Mouse (Mus musculus): ENCODE results near the gene Cox6b2. TPM values are rescaled to one million over a fixed set of nuclear protein-coding genes. Genes with fewer than 3 reads are reported as not detected.

Cox6b2 gene
- polyA plus RNA-seq, 1 experiment from 2014 or later: 35.6 TPM

DNA sequence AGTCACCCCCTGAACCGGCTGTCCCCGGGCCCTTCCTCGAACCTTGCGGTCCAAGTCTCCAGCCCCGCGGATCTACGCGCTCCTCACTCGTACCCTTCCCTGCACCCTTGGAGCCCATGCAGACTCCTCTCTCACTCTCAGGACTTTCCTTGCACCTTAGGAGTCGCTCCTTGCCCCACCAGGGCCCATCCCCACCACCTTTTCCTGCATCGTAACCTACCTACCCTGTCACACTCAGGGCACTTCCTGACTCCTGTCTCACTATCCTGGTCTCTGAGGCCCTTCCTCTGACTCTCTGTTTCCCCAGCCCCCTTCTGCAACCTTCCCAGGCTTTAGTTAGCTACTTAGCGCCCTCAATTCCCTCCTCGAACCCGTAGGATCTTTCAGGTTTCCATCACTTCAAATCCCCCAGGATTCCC lies 12.6 kb downstream of the Cox6b2 start:
- peaks cover 28% of the 10 kb centered on the region for H3K4me1 ChIP-seq (replicated peaks)
- peak overlapping the region; percentile 76 for H3K9ac ChIP-seq
- peaks cover 9% of the 10 kb centered on the region; the same call in 1 of the 2 replicates for H3K36me3 ChIP-seq
- peak; percentile 4 for ATAC-seq (replicated peaks; ENCODE audit: insufficient number of reproducible peaks, insufficient read depth, low FRiP score, low read depth)
- H3K4me2 ChIP-seq: peak overlapping the region; percentile 80
- no peaks in the 10 kb centered on the region for H3K27me3 ChIP-seq
- under 1% methylated on average over 14 of the region's 14 CpGs for WGBS
- H3K27ac ChIP-seq: peak overlapping the region; percentile 89
- H3K4me3 ChIP-seq: peak overlapping the region; percentile 68
- no peaks in the 10 kb centered on the region for H3K9me3 ChIP-seq (replicated peaks)

DNA sequence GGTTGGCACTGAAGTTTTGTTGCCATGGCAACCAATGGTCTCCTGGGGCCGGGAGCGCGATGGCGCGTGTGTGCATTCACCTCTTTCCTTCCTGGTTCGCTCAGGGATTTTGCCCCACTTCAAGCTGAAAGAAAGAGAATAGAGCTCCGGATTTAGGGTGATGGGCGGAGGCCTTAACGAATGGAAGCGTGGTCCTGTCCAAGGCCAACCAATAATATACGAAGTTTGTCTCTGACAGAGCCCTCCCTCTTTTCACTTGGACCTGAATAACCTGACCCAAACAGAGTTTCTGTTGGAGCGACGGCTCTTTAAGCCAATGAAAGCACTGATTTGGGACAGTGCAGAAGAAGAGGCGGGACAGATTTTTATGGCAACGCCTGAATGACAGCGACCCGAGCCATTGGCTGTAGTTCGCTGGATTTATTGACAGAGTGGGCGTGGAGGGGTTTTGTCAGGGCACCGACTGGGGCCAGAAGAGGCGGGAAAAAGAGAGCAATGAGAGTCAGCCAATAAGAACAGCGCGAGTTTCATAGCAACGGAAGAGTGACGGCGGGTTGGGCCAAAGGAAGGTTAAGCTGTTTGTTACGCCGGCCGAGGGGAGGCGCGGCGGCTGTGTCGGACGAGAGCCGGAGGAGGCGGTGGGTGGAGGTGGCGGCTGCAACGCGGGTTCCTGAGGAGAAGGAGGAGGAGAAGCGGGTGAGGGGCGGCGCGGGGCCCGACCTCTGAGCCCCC lies 13.2 kb downstream of the Cox6b2 start, which contains the start of gene Kmt5c:
Gene Kmt5c (plus strand): TSS at position 572 of the 732 bp plus-strand sequence.
- peak within 1 kb of the TSS; percentile 76 for H3K9ac ChIP-seq
- peak within 1 kb of the TSS; percentile 68 for H3K4me3 ChIP-seq
- no peaks in the 10 kb centered on the region for H3K9me3 ChIP-seq (replicated peaks)
- under 1% methylated on average over 40 of the region's 44 CpGs for WGBS
- peaks cover 28% of the 10 kb centered on the region for H3K4me1 ChIP-seq (replicated peaks)
- peak within 1 kb of the TSS; percentile 80 for H3K4me2 ChIP-seq
- peaks cover 6% of the 10 kb centered on the region; the same call in 1 of the 2 replicates for H3K36me3 ChIP-seq
- H3K27ac ChIP-seq: peak within 1 kb of the TSS; percentile 89
- ATAC-seq (replicated peaks; ENCODE audit: insufficient number of reproducible peaks, insufficient read depth, low FRiP score, low read depth): peak; percentile 95
- H3K27me3 ChIP-seq: no peaks in the 10 kb centered on the region

DNA sequence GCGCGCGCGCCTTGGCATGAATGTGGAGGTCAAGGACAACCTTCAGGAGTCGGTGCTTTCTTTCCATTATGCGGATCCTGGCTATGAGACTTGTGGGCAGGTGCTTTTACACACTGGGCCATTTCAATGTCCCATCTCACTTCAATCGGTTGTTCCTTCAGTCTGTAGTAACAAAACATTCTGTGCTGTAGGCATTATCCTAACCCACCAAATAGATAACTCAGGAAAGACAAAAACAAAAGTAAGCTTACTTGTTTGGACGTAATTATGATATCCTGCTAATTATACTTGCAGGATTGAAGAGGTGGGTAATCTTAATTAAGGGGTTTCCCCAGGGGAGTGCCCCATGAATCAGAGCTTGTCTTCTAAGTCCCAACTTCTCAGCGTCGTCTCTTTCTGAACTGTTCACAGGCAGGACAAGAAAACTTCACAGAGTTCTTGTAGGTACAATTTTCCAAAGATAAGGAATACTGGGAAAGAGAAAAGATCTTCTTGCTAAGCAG lies 13.8 kb downstream of the Cox6b2 start:
- Histone ChIP-seq H3K9ac (0 out of 2 replicates have a peak overlapping the region, but pooled peaks have one; percentile 13), H3K27ac (peak overlapping the region; percentile 73)

DNA sequence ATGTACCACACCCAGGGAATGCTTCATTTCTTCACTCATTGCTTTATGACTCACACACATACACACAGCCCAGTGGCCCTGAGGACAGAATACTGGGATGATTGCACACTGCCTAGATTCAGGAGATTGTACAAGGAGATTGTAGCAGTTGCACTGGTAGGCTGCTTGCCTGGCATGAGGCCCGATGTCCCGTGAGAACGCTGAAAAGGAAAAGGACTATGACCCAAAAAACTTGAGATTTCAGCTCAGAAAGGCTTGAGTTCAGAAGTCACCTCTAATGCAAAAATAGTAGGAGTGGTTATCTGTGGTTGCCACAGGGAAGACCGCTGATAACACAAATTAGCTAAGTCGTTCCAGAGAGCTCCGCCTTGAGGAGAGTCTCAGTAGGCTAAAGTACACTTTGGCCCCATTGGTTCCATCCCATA lies 19.9 kb downstream of the Cox6b2 start:
- ATAC-seq (replicated peaks; ENCODE audit: insufficient number of reproducible peaks, insufficient read depth, low FRiP score, low read depth): no peak
- H3K27ac ChIP-seq: no peak overlapping the region
- H3K4me1 ChIP-seq (replicated peaks): no peaks in the 10 kb centered on the region
- no peaks in the 10 kb centered on the region for H3K9me3 ChIP-seq (replicated peaks)
- no peaks in the 10 kb centered on the region for H3K36me3 ChIP-seq
- H3K27me3 ChIP-seq: no peaks in the 10 kb centered on the region
- no peak overlapping the region for H3K9ac ChIP-seq
- H3K4me3 ChIP-seq: no peak overlapping the region
- WGBS: 47% methylated on average over 6 of the region's 6 CpGs
- H3K4me2 ChIP-seq: no peak overlapping the region

More for the DNA sequence above, 13.8 kb downstream of the Cox6b2 start:
- no peaks in the 10 kb centered on the region for H3K9me3 ChIP-seq (replicated peaks)
- no peaks in the 10 kb centered on the region; the same call in 1 of the 2 replicates for H3K36me3 ChIP-seq
- peaks cover 28% of the 10 kb centered on the region for H3K4me1 ChIP-seq (replicated peaks)
- no peaks in the 10 kb centered on the region for H3K27me3 ChIP-seq
- H3K4me3 ChIP-seq: peak overlapping the region; percentile 46
- peak overlapping the region; percentile 69 for H3K4me2 ChIP-seq
- ATAC-seq (replicated peaks; ENCODE audit: insufficient number of reproducible peaks, insufficient read depth, low FRiP score, low read depth): no peak
- 51% methylated on average over 10 of the region's 10 CpGs for WGBS

DNA sequence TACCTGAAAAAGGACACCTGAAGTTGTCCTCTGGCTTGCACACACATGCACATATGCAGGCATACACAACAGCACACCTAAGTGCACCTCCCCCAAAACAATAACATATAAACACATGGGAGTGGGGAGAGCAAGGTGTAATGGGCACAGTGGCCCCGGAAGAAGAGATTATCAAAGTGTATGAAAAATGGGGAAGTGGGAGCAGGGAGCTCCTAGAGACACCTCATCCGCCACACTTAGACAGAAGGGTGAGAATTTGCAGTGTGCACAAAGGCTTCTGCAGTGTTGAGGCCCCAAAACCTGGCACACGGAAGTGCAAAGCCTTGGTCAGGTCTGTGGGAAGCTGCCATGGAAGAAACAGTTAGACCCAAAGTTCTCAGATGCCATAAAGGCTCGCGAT lies 21.8 kb downstream of the Cox6b2 start:
- Histone ChIP-seq H3K4me2 (no peak overlapping the region), H3K4me1 (replicated peaks) (no peaks in the 10 kb centered on the region), H3K36me3 (no peaks in the 10 kb centered on the region), H3K27me3 (no peaks in the 10 kb centered on the region), H3K4me3 (no peak overlapping the region), H3K27ac (no peak overlapping the region), H3K9ac (no peak overlapping the region), H3K9me3 (replicated peaks) (no peaks in the 10 kb centered on the region)
- 73% methylated on average over 5 of the region's 5 CpGs for WGBS
- no peak for ATAC-seq (replicated peaks; ENCODE audit: insufficient number of reproducible peaks, insufficient read depth, low FRiP score, low read depth)

DNA sequence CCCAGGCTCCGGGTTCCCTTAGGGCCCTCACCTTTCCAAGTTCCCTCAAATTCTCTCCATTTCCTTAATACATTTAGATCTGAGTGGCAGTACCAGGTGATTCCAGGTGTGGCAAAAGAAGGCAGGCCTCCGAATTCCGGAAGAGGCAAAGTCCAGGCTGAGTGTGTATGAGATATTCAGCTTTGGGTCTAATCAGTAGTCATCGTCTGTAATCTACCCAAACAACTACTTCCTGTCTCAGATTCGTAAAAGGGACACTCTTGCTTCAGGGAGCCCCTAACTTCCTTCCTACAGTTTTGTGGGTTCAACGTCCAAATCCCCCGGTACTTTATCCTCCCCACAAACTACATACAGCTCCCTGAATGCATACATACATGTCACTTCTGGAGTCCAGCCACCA lies 27.7 kb downstream of the Cox6b2 start, which contains the start of gene Tmem150b:
Gene Tmem150b (minus strand): TSS at position 81 of the 400 bp plus-strand sequence.
- H3K4me1 ChIP-seq (replicated peaks): no peaks in the 10 kb centered on the region
- no peaks in the 10 kb centered on the region for H3K36me3 ChIP-seq
- no peak within 1 kb of the TSS for H3K9ac ChIP-seq
- H3K27ac ChIP-seq: no peak within 1 kb of the TSS
- ATAC-seq (replicated peaks; ENCODE audit: insufficient number of reproducible peaks, insufficient read depth, low FRiP score, low read depth): no peak
- H3K9me3 ChIP-seq (replicated peaks): no peaks in the 10 kb centered on the region
- 54% methylated on average over 7 of the region's 7 CpGs for WGBS
- peak within 1 kb of the TSS; percentile 56; the same call in 1 of the 2 replicates for H3K4me2 ChIP-seq
- no peaks in the 10 kb centered on the region for H3K27me3 ChIP-seq
- H3K4me3 ChIP-seq: no peak within 1 kb of the TSS

DNA sequence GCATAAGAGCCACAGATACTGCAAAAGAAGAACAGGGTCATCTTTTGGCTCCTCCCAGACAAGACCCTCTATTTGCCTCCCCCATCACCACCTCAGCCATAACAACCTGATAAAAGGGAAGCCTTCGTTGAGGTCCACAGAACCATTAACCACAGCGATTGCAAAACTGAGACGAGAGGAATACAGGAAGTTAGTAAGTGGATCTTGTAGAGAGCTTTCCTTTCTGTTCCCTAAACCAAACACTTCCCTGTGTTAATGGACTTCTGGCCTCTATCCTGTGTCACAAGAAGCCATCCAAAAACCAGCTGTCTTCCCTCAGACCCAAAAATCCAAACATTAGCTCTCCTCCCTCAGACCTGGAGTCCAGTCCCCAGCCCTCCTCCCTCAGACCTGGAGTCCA lies 28.5 kb downstream of the Cox6b2 start:
- 51% methylated on average over 3 of the region's 3 CpGs for WGBS
- no peak for ATAC-seq (replicated peaks; ENCODE audit: insufficient number of reproducible peaks, insufficient read depth, low FRiP score, low read depth)
- no peaks in the 10 kb centered on the region for H3K36me3 ChIP-seq
- no peaks in the 10 kb centered on the region for H3K4me1 ChIP-seq (replicated peaks)
- H3K9ac ChIP-seq: no peak overlapping the region
- no peak overlapping the region for H3K4me3 ChIP-seq
- H3K27me3 ChIP-seq: no peaks in the 10 kb centered on the region
- no peak overlapping the region for H3K4me2 ChIP-seq
- no peak overlapping the region for H3K27ac ChIP-seq
- H3K9me3 ChIP-seq (replicated peaks): no peaks in the 10 kb centered on the region

DNA sequence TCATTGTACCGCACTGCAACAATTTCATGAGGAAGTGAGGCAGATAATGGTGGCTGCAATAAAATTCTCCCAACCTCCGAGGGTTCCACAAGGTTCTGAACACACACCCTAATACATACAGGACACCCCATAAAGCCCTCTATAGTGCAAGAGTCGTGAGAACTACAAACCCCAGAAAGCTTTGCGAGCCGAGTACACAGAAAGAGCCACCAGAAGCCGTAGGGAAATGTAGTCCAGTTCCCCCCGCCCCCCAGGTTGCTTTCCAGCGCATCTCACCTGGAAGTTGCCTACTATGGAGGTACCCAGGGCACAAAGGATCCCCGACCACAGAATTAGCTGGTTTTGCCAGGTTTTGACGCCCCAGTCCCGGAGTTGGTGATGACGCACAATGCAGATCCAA lies 29.4 kb downstream of the Cox6b2 start:
- Histone ChIP-seq H3K9me3 (replicated peaks) (no peaks in the 10 kb centered on the region), H3K27me3 (no peaks in the 10 kb centered on the region), H3K4me1 (replicated peaks) (no peaks in the 10 kb centered on the region), H3K27ac (no peak overlapping the region), H3K9ac (no peak overlapping the region), H3K4me3 (peak overlapping the region; percentile 28), H3K4me2 (peak overlapping the region; percentile 56), H3K36me3 (no peaks in the 10 kb centered on the region)
- 35% methylated on average over 12 of the region's 12 CpGs for WGBS
- ATAC-seq (replicated peaks; ENCODE audit: insufficient number of reproducible peaks, insufficient read depth, low FRiP score, low read depth): no peak

DNA sequence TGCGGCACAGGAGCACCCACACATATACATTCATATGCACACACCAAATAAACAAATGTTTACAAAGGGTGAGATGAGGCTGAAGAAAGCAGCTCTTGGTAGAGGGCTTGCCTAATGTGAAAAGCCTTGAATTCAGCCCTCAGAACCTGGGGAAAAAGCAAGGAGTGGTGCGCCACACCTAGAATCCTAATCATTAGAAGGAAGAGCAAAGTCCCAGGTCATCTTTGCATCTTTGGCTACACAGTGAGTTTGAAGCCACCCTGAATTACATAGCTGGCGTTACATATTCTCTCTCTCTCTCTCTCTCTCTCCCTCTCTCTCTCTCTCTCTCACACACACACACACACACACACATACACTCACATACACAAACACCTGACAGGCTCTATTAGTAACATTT lies 33.6 kb downstream of the Cox6b2 start:
- Histone ChIP-seq H3K27ac (no peak overlapping the region), H3K27me3 (no peaks in the 10 kb centered on the region), H3K9me3 (replicated peaks) (no peaks in the 10 kb centered on the region), H3K4me1 (replicated peaks) (no peaks in the 10 kb centered on the region), H3K4me2 (no peak overlapping the region), H3K9ac (no peak overlapping the region), H3K4me3 (no peak overlapping the region), H3K36me3 (no peaks in the 10 kb centered on the region)
- WGBS: 93% methylated on average over 3 of the region's 3 CpGs
- no peak for ATAC-seq (replicated peaks; ENCODE audit: insufficient number of reproducible peaks, insufficient read depth, low FRiP score, low read depth)

DNA sequence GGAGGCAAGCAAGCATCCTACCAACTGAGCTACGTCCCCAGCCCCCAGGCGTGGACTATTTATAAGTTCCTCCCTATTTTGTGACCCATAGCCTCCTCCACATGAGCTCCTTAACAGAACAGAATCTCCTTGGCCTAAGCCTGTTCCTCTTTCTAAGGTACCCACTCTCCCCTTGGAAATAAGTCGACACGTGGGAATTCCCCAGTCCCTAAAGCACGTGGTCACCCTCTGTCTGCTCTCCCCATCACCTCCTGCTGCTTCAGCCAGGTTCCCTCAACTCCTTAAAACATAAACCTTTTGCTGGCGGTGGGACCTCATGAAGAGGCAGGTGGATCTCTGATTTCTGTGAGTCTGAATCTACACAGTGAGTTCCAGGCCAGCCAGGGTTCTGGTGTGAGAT lies 35.9 kb downstream of the Cox6b2 start:
- ATAC-seq (replicated peaks; ENCODE audit: insufficient number of reproducible peaks, insufficient read depth, low FRiP score, low read depth): no peak
- H3K9ac ChIP-seq: no peak overlapping the region
- H3K9me3 ChIP-seq (replicated peaks): no peaks in the 10 kb centered on the region
- H3K36me3 ChIP-seq: no peaks in the 10 kb centered on the region
- 56% methylated on average over 6 of the region's 6 CpGs for WGBS
- H3K4me1 ChIP-seq (replicated peaks): no peaks in the 10 kb centered on the region
- no peak overlapping the region for H3K4me3 ChIP-seq
- H3K4me2 ChIP-seq: no peak overlapping the region
- H3K27ac ChIP-seq: no peak overlapping the region
- no peaks in the 10 kb centered on the region for H3K27me3 ChIP-seq

DNA sequence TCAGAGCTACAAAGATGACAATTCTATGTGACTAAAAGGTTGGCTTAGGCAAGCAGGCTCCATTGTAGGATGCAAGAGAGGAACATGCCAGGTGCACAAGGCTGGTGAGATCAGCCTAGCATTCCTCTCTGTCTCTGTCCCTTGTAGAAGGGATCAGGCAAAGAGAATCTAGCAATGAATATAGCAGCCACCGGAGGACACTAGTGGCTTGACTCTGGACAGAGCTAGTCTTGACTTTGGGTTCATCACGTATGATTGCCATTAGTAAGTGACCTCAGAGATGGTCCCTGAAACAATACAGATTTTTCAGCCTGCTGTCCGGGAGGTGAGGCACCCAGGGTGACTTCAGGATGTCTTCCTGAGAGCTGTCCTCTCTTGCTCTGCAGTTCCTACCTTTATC lies 40.3 kb downstream of the Cox6b2 start:
- no peaks in the 10 kb centered on the region for H3K4me1 ChIP-seq (replicated peaks)
- no peak overlapping the region for H3K4me2 ChIP-seq
- H3K27ac ChIP-seq: no peak overlapping the region
- no peaks in the 10 kb centered on the region for H3K27me3 ChIP-seq
- H3K4me3 ChIP-seq: no peak overlapping the region
- 71% methylated on average over 3 of the region's 3 CpGs for WGBS
- H3K9ac ChIP-seq: no peak overlapping the region
- H3K9me3 ChIP-seq (replicated peaks): no peaks in the 10 kb centered on the region
- H3K36me3 ChIP-seq: peaks cover 25% of the 10 kb centered on the region; the same call in 1 of the 2 replicates
- no peak for ATAC-seq (replicated peaks; ENCODE audit: insufficient number of reproducible peaks, insufficient read depth, low FRiP score, low read depth)
